Mouse (Mus musculus): ENCODE data around the gene Ugt1a8. TPM values are rescaled to one million over a fixed set of nuclear protein-coding genes. Genes with fewer than 3 reads are reported as not detected.
"Not testable (repeated sequence)": the region's sequence is repeated elsewhere in the genome, so short reads cannot be mapped to it uniquely, and the experiment has no call there.

Gene Ugt1a8
- polyA plus RNA-seq, 2 experiments from 2014 or later = not detected

- not testable (repeated sequence) for ATAC-seq
These were observed 22.0 kb downstream of the Ugt1a8 start for GRCm38 (mm10) chr1:88109604-88110003.

GRCm38 (mm10) chr1:88112769-88113168, 25.2 kb downstream of the Ugt1a8 start:
- not testable (repeated sequence) for ATAC-seq

DNA sequence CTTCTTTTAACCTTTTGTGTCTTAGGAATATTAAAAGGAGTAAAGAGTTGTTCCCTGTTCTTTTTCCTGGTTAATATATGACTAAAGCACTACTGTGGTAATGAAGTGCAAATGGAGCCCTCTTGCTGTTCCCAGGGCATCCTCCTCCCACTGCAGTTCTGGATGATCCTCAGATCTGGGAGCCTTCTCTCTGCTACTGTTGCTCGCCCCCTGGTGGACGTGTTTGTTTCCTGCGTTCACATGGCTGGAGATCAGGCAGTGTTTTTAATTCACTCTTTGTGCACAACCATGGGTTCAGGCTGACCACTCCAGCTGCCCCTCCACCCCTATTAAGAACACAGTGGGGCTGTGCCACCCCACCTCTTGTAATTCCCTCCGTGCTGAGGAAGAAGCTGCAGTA, 32.9 kb downstream of the Ugt1a8 start:
- not testable (repeated sequence) for ATAC-seq

- not testable (repeated sequence) for ATAC-seq
These were observed 33.9 kb downstream of the Ugt1a8 start for GRCm38 (mm10) chr1:88121521-88121920.

DNA sequence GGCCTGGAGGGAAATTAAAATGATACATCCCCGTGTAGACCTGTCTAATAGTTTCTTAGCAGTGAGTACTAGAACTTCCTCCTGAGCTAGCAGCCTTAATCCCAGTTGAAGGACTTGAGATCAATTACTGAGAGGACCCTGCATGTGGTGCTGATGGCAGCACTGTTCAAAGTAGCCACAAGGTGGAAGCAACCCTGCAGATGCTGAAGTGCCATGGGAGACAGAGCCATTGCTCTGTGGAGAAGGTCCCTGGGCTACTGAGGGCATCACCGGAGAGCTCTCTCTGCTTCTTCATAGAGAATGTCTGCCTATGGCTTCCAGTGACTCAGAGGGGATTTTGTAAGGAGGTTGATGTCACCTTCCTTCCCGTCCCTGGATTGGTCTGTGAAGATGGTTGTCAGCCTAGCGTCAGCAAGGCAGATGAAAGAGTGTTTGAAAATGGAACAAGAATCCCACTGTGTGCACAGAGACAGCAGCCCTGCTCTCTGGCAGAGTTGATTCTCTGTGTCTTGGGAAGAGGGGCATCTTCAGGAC, 38.3 kb downstream of the Ugt1a8 start:
- ATAC-seq = not testable (repeated sequence)

GRCm38 (mm10) chr1:88129091-88129490, 41.5 kb downstream of the Ugt1a8 start:
- ATAC-seq = not testable (repeated sequence)

- ATAC-seq = not testable (repeated sequence)
These were observed 42.6 kb downstream of the Ugt1a8 start for GRCm38 (mm10) chr1:88130223-88130622.

- ATAC-seq = peak; percentile 14
These were observed 46.4 kb downstream of the Ugt1a8 start for GRCm38 (mm10) chr1:88133908-88134456.

GRCm38 (mm10) chr1:88134457-88135011, 46.9 kb downstream of the Ugt1a8 start, which contains the start of gene Ugt1a6a:
Gene Ugt1a6a, plus strand, starts transcription at chr1:88134809.
- not testable (repeated sequence) for ATAC-seq

GRCm38 (mm10) chr1:88135229-88135904, 47.8 kb downstream of the Ugt1a8 start:
- ATAC-seq = not testable (repeated sequence)

DNA sequence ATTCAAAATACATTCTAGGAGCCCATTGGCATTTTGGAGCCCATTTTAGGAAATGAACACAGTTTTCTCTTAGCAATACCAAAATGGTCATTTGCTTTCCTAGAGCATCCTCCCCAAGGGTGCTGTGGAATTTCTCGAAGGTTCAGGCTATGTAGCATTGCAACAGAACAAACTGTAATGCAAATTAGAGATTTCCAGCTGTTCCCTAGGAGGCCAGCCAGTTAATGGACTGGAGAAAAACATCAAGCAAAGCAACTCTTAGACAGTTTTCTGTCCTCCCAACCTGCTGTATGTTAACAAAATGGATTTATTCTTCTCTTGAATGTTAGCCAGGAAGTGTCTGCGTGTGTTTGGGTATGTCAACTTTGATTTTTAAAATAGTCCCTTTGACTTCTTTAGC, 49.0 kb downstream of the Ugt1a8 start:
- no peak for ATAC-seq

- ATAC-seq = no peak
These were observed 49.7 kb downstream of the Ugt1a8 start for GRCm38 (mm10) chr1:88137264-88137663.

- no peak for ATAC-seq
These were observed 50.5 kb downstream of the Ugt1a8 start for GRCm38 (mm10) chr1:88138145-88138544.

GRCm38 (mm10) chr1:88140492-88140891, 52.9 kb downstream of the Ugt1a8 start:
- not testable (repeated sequence) for ATAC-seq

- not testable (repeated sequence) for ATAC-seq
These were observed 56.5 kb downstream of the Ugt1a8 start for GRCm38 (mm10) chr1:88143966-88144675.

DNA sequence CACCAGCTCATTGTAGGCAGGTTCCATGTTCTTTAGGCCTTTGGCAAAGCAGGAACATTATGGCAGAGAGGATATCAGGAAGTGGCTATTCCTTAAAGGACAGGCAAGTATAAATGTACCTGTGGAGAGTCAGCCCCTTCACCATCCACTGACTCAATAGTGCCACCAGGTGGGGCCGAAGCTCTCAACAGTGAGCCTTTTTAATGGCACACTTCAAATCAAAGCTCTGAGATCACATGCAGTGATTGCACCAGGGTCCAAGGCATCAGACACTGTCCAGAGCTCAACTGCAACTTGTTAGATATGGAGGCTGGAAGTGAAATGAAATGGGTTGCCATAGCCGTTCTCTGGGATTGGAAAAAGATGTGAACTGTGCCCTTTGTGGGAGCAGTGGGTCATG, 57.7 kb downstream of the Ugt1a8 start:
- ATAC-seq = not testable (repeated sequence)

DNA sequence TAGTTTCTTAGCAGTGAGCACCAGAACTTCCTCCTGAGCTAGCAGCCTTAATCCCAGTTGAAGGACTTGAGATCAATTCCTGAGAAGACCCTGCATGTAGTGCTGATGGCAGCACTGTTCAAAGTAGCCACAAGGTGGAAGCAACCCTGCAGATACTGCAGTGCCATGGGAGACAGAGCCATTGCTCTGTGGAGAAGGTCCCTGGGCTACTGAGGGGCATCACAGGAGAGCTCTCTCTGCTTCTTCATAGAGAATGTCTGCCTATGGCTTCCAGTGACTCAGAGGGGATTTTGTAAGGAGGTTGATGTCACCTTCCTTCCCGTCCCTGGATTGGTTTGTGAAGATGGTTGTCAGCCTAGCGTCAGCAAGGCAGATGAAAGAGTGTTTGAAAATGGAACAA, 62.5 kb downstream of the Ugt1a8 start:
- not testable (repeated sequence) for ATAC-seq

DNA sequence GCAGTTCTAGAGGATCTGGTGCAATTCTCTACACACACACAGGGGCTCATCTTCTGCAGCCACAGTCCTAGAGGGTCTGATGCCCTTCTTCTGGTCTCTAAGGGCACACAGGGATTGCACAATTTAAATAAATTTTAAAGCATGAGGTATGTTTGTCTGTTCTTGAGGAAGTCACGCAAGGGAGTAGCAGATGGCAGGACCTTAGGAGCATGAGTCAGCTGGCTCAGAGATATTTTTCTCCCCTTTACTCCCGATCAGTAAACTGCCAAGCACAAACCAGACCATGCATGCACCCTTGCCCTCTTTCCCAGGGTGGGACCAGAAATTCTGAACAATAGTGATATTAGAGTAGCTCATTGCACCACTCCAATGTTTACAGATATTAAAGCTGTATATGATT, 70.8 kb downstream of the Ugt1a8 start:
- ATAC-seq = no peak

- no peak for ATAC-seq
These were observed 78.1 kb downstream of the Ugt1a8 start, which contains the start of gene Ugt1a5 for GRCm38 (mm10) chr1:88165711-88166110. Gene Ugt1a5, plus strand, starts transcription at chr1:88166012.

DNA sequence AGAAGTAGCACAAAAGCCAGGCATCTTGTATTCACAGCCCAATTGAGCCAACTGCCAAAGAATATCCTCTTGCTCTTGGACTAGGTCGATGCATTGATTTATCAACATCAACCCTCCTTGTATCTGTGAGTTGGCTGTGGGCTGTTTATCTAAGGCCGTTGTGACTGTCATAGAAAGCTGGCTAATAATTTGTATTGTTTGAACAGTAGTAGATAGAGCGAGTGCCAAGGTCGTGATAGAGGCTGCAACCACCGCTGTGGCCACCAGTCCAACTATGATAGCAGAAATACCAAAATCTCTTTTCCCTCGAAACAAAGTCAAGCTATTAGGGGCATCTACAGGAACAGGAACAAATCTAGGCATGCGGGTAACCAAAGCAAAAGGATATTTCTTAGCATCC, 84.6 kb downstream of the Ugt1a8 start:
- not testable (repeated sequence) for ATAC-seq

- ATAC-seq = no peak
These were observed 92.0 kb downstream of the Ugt1a8 start for GRCm38 (mm10) chr1:88179657-88180056.

DNA sequence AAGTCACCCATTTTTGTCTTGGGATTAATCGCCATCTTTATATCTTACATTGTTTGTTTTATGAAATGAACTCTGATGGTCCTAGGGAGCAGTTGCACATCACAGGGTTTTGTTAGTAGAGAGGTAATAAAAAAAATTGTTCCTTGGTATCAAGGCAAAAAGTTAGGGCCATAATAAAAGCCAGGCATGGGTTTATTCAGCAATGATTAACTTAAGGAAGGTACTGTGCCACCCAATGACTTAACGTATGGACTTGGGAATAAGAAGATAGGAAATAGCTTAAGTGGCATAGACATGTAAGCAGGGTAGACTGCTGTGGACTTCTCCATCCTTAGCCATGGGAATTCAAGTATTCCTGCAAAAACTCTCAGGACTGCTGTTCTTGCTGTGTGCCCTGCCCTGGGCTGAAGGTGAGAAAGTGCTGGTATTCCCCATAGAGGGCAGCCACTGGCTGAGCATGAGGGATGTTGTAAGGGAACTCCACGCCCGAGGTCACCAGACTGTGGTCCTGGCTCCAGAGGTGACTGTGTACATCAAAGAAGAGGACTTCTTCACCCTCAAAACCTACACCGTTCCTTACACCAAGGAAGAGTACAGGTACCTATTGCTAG, 98.8 kb downstream of the Ugt1a8 start:
- no peak for ATAC-seq
